Comparison of ENCODE assay signal across 9 mouse cellular contexts in genomic region chr2:130635847-130636246, GRCm38 (mm10). TPM values are rescaled to one million over a fixed set of nuclear protein-coding genes. Genes with fewer than 3 reads are reported as not detected.
DNase-seq lines count a peak whose midpoint lies in the region; ATAC-seq lines count a peak whose summit lies in the region.
"Had no signal": no experiment of that assay in that cellular context is flagged by ENCODE, and none has a peak within 500 bp of the region (broad histone marks: within the 10 kb centered on the region; RNA-seq: fewer than 3 reads in every experiment).

No protein-coding gene starts in this region.

- ATAC-seq in intestine, embryonic 15.5 days, result no peak; the same call in 1 of the 2 replicates
- no peak for ATAC-seq in midbrain, embryonic 13.5 days

- H3K4me3 ChIP-seq in intestine, embryonic 15.5 days (replicated peaks), result peak overlapping the region; percentile 34; the same call in 1 of the 2 replicates
- no peak overlapping the region for H3K4me3 ChIP-seq in midbrain, embryonic 13.5 days (replicated peaks)

- peak overlapping the region; percentile 77 for H3K4me2 ChIP-seq in intestine, embryonic 15.5 days (replicated peaks)
- peak overlapping the region; percentile 59 for H3K4me2 ChIP-seq in midbrain, embryonic 13.5 days (replicated peaks)

- H3K27me3 ChIP-seq in intestine, embryonic 15.5 days (replicated peaks), result peaks cover 27% of the 10 kb centered on the region; the same call in 1 of the 2 replicates
- peaks cover 81% of the 10 kb centered on the region for H3K27me3 ChIP-seq in midbrain, embryonic 13.5 days

- H3K36me3 ChIP-seq in intestine, embryonic 15.5 days, result no peaks in the 10 kb centered on the region; the same call in 1 of the 2 replicates
- no peaks in the 10 kb centered on the region for H3K36me3 ChIP-seq in midbrain, embryonic 13.5 days

- no peaks in the 10 kb centered on the region for H3K9me3 ChIP-seq in intestine, embryonic 15.5 days
- H3K9me3 ChIP-seq in midbrain, embryonic 13.5 days, result no peaks in the 10 kb centered on the region
- H3K9me3 ChIP-seq: hindbrain, embryonic 15.5 days had no signal

- peak; percentile 65 for DNase-seq in cerebellum, adult 9-11 months
- DNase-seq in cerebellum, adult 11 months, result no peak
- peak; percentile 17 for DNase-seq in right cerebral cortex, postnatal 14 days
- DNase-seq in right cerebral cortex, postnatal 4 days, result no peak
- no peak for DNase-seq in gastrocnemius, adult 18-20 months (ENCODE audit: low spot score)
- no peak for DNase-seq in layer of hippocampus, adult 8-10 months (ENCODE audit: low spot score in 2 of 2)

- H3K27ac ChIP-seq in intestine, embryonic 15.5 days, result no peak overlapping the region
- no peak overlapping the region for H3K27ac ChIP-seq in midbrain, embryonic 13.5 days
- H3K27ac ChIP-seq: hindbrain, embryonic 15.5 days had no signal

- 35% methylated on average over 21 of the region's 21 CpGs for WGBS in intestine, embryonic 15.5 days
- WGBS in midbrain, embryonic 13.5 days, result 10% methylated on average over 21 of the region's 21 CpGs

- peak overlapping the region; percentile 47; the same call in 1 of the 2 replicates for H3K9ac ChIP-seq in intestine, embryonic 15.5 days
- peak overlapping the region; percentile 67; the same call in 1 of the 2 replicates for H3K9ac ChIP-seq in midbrain, embryonic 13.5 days (replicated peaks)
- H3K9ac ChIP-seq: hindbrain, embryonic 15.5 days had no signal

- H3K4me1 ChIP-seq in intestine, embryonic 15.5 days (replicated peaks), result peaks cover 21% of the 10 kb centered on the region
- H3K4me1 ChIP-seq in midbrain, embryonic 13.5 days (replicated peaks), result peaks cover 33% of the 10 kb centered on the region

RNA-seq across cellular contexts. Expression of gene Ubox5, which starts 6.0 kb away (rescaled TPM):
- polyA plus RNA-seq in intestine, embryonic 15.5 days (2015; fragmentation: Nextera tagmentation; extraction: Ambion mirVana), result 12.0 and 12.2 TPM in 2 replicates
- polyA plus RNA-seq in midbrain, embryonic 13.5 days (2015; fragmentation: Nextera tagmentation; extraction: Ambion mirVana), result 12.8 and 13.4 TPM in 2 replicates
- 1 to 10 TPM; 5.2 TPM for total RNA-seq in gastrocnemius, adult 18-20 months (2021)
- total RNA-seq in layer of hippocampus, adult 8-10 months (2022), result 10 to 100 TPM; 10.3 to 12.1 (median 10.8) TPM

RNA-seq across cellular contexts. Expression of gene Fastkd5, which starts 6.0 kb away (rescaled TPM):
- 14.0 and 16.3 TPM in 2 replicates for polyA plus RNA-seq in intestine, embryonic 15.5 days (2015; fragmentation: Nextera tagmentation; extraction: Ambion mirVana)
- polyA plus RNA-seq in midbrain, embryonic 13.5 days (2015; fragmentation: Nextera tagmentation; extraction: Ambion mirVana), result 13.8 and 13.9 TPM in 2 replicates
- 1 to 10 TPM; 5.8 to 6.2 TPM for total RNA-seq in gastrocnemius, adult 18-20 months (2021)
- total RNA-seq in layer of hippocampus, adult 8-10 months (2022), result 1 to 10 TPM; 7.3 to 9.6 (median 9.4) TPM

RNA-seq across cellular contexts. Expression of gene Lzts3, which starts 6.8 kb away (rescaled TPM):
- polyA plus RNA-seq in intestine, embryonic 15.5 days (2015; fragmentation: Nextera tagmentation; extraction: Ambion mirVana), result 13.9 and 16.5 TPM in 2 replicates
- 8.0 and 9.2 TPM in 2 replicates for polyA plus RNA-seq in midbrain, embryonic 13.5 days (2015; fragmentation: Nextera tagmentation; extraction: Ambion mirVana)
- total RNA-seq in gastrocnemius, adult 18-20 months (2021), result 1 to 10 TPM; 2.3 to 3.2 TPM
- total RNA-seq in layer of hippocampus, adult 8-10 months (2022), result 100 to 1,000 TPM; 142 to 190 (median 164) TPM

RNA-seq across cellular contexts. Expression of gene Ddrgk1, which starts 28.6 kb away (rescaled TPM):
- 74.5 and 78.2 TPM in 2 replicates for polyA plus RNA-seq in intestine, embryonic 15.5 days (2015; fragmentation: Nextera tagmentation; extraction: Ambion mirVana)
- 60.2 and 62.0 TPM in 2 replicates for polyA plus RNA-seq in midbrain, embryonic 13.5 days (2015; fragmentation: Nextera tagmentation; extraction: Ambion mirVana)
- total RNA-seq in gastrocnemius, adult 18-20 months (2021), result 100 to 1,000 TPM; 117 to 118 TPM
- total RNA-seq in layer of hippocampus, adult 8-10 months (2022), result 100 to 1,000 TPM in 3 of 4 experiments, 10 to 100 TPM in 1; 95.9 to 122 (median 110) TPM

RNA-seq across cellular contexts. Expression of gene Itpa, which starts 31.6 kb away (rescaled TPM):
- 84.5 and 88.1 TPM in 2 replicates for polyA plus RNA-seq in intestine, embryonic 15.5 days (2015; fragmentation: Nextera tagmentation; extraction: Ambion mirVana)
- 155 and 165 TPM in 2 replicates for polyA plus RNA-seq in midbrain, embryonic 13.5 days (2015; fragmentation: Nextera tagmentation; extraction: Ambion mirVana)
- total RNA-seq in gastrocnemius, adult 18-20 months (2021), result 10 to 100 TPM; 11.5 to 12.7 TPM
- total RNA-seq in layer of hippocampus, adult 8-10 months (2022), result 10 to 100 TPM; 32.1 to 36.0 (median 34.7) TPM

Comparison
In these comparisons a context has a peak if more than half of its experiments do, and no peak if none do; other contexts are left out.
1. DNase-seq: peak in cerebellum, adult 9-11 months (single experiment) and right cerebral cortex, postnatal 14 days (single experiment); none in cerebellum, adult 11 months (single experiment), right cerebral cortex, postnatal 4 days (single experiment), gastrocnemius, adult 18-20 months (single experiment) and layer of hippocampus, adult 8-10 months (0 of 2).
2. RNA of gene Lzts3, which starts 6.8 kb away (total RNA-seq): 142 to 190 TPM in layer of hippocampus, adult 8-10 months; 2.3 to 3.2 TPM in gastrocnemius, adult 18-20 months; every median in the first group is over 10 times any median in the second.